Mouse (Mus musculus): Measurements from ENCODE around the gene D5Ertd579e.

D5Ertd579e gene

GRCm38 (mm10) chr5:36608939-36609499 lies 86.8 kb downstream of the D5Ertd579e start:
- DNase-seq (ENCODE audit: low spot score in 2 of 2), result no peak

DNA sequence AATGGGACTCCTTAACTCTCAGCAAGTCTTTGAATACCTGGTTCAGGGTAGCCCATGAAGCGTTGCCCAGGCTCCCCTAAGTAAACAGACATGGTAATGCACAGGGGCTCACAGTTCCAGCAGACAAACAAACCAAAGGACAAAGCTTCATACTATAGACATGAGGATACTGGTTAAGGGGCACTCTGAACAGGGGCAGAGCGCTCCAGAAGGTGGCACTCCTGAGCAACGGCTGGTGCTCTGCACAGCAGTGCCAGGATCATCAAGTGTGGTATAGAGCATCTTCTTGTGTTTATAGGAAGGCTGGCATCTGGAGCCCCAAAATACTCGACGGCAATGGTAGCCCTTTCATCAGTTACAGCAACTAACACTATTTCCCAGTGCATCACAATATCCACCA lies 92.8 kb downstream of the D5Ertd579e start:
- peak in 1 of 2 experiments; percentile 40 for DNase-seq (ENCODE audit: low spot score in 2 of 2)

- no peak for DNase-seq (ENCODE audit: low spot score in 2 of 2)
Observed at GRCm38 (mm10) chr5:36602028-36602427, 93.8 kb downstream of the D5Ertd579e start.

- DNase-seq (ENCODE audit: low spot score in 2 of 2), result no peak
Observed at GRCm38 (mm10) chr5:36601492-36601891, 94.3 kb downstream of the D5Ertd579e start.

GRCm38 (mm10) chr5:36598883-36599282 lies 96.9 kb downstream of the D5Ertd579e start:
- DNase-seq (ENCODE audit: low spot score in 2 of 2), result no peak

- no peak for DNase-seq (ENCODE audit: low spot score in 2 of 2)
Observed at GRCm38 (mm10) chr5:36597653-36598052, 98.2 kb downstream of the D5Ertd579e start.

- no peak for DNase-seq (ENCODE audit: low spot score in 2 of 2)
Observed at GRCm38 (mm10) chr5:36596225-36596624, 99.6 kb downstream of the D5Ertd579e start.

DNA sequence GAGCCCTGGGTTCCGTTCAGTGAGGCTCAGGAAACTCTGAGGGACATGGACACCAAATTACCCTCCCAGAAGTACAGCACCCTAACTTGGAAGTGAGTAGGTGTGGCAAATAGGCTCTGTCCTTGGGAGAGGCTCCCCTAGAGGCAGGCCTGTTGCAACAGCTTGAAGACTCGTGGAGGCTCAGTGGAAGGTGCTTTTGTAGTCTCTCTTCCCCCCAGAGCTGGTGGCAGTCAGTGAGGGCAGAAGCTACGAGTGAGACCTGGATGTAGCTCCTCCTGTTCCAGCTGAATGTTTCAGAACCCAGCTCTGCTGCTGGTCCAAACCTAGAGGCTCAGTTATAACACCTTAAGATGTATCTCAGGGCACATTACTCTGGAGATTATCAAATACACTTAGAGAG lies 100.7 kb downstream of the D5Ertd579e start:
- DNase-seq (ENCODE audit: low spot score in 2 of 2), result no peak

DNA sequence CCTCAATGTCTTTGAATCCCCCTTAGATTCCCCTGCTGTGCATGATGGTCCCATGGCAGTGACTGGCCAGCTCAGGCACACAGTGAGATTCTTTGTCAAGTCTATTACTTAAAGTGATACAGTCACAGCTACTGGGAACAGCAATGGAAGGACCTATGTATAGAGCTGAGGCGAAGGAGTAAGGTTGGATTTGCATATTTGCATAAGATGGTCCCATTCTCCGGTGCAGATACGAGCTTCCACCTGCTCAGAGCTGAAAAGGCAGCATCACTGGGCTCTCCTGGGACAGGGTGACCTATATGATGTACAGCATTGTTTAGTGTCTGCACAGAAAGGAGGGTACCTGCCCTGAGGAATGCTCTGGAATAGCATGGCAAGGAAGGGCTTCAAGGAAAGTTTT lies 101.5 kb downstream of the D5Ertd579e start:
- DNase-seq (ENCODE audit: low spot score in 2 of 2), result no peak

DNA sequence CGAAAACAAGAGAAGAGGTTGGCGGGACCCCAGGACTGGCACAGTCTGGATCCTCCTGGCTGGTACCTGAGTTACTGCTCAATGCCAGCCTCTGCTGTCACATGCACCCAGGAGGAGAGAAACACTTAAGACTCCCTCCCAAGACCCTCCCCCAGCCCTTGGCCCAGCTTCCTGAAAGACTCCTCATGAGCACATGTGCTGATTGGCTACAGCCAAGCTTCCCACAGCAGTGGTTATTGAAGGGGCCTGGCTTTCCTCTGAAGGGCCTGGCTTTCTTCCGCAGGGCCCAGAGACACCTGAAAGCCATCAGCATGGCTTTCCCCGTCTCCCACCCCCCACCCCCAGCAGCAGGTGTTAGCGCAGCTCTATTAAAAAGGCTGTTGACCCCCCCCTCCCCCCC lies 102.6 kb downstream of the D5Ertd579e start, which contains the start of gene Tbc1d14:
TSS of gene Tbc1d14 (minus strand) at position 101 of the 400 bp plus-strand sequence.
- no peak for DNase-seq (ENCODE audit: low spot score in 2 of 2)

- no peak for DNase-seq (ENCODE audit: low spot score in 2 of 2)
Observed at GRCm38 (mm10) chr5:36590499-36590920, 105.3 kb downstream of the D5Ertd579e start.

DNA sequence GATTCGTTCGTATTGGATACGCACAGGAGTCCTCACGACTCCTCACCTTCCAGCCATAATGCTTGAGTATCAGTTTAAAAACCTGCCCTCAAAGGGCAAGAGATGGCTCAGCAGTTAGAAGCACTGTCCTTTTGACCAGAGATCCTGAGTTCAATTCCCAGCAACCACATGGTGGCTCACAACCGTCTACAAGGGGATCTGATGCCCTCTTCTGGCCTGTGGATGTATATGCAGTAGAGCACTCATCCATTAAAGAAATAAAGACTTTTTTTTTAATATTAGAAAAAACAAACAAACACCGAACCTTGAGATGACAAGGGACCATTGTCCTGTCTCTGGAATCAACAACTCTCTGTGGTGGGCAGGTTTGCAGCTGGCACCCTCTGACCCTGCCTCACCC lies 111.5 kb downstream of the D5Ertd579e start:
- no peak for DNase-seq (ENCODE audit: low spot score in 2 of 2)

DNA sequence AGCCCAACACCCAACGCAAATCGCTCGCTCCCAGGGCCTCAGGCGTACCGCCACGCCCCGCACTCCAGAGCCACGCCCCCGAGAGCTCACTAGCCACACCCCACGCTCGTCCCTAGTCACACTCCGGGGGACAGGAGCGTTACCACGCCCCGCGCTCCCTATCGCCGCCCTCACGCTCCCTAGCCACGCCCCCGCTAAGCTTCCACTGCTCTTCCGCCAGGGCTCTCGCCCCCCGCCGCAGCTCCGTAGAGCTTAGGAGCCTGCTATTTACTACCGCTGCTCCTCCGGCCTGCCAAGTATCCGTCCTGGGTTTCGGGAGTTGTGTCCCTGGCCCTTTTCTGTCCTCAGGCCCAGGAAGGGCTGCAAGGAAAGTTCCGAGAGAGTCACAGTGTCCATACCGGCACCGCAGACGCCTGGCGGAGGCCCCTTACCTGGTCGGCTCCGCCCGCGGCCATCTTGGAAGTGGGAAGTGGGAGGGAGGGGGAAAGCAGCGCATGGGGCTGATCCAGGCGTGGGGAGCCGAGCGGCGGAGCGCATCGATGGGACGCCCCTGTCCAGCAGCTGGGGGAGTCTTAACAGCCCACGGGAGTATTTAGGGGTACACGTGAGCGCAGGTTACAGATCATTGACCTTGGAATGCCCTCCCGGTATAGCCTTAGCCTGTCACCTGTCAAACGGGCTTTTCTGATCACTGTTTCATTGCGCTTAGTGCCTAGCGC lies 113.7 kb downstream of the D5Ertd579e start:
- peak; percentile 98 for DNase-seq (ENCODE audit: low spot score in 2 of 2)

- no peak for DNase-seq (ENCODE audit: low spot score in 2 of 2)
Observed at GRCm38 (mm10) chr5:36581259-36581923, 114.4 kb downstream of the D5Ertd579e start.

DNA sequence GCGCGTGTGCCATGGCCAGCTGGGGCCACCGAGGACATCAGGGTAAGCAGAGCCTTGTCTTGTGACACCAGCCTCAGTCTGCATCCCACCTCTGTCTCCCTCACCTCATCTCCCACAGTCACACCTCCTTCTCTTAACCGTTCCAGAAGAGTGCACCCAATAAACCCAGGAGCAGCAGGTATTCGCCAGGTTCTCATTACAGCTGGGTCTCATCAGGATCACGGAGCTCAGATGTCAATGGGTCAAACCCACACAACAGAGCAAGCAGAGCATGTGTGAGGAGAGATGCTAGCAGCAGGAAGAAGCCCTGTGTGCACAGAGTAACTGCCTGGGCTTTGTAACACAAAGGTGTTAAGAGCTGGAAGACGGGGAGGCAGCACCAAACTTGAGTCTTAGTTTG lies 115.9 kb downstream of the D5Ertd579e start:
- no peak for DNase-seq (ENCODE audit: low spot score in 2 of 2)

- no peak for DNase-seq (ENCODE audit: low spot score in 2 of 2)
Observed at GRCm38 (mm10) chr5:36578982-36579381, 116.8 kb downstream of the D5Ertd579e start.

DNA sequence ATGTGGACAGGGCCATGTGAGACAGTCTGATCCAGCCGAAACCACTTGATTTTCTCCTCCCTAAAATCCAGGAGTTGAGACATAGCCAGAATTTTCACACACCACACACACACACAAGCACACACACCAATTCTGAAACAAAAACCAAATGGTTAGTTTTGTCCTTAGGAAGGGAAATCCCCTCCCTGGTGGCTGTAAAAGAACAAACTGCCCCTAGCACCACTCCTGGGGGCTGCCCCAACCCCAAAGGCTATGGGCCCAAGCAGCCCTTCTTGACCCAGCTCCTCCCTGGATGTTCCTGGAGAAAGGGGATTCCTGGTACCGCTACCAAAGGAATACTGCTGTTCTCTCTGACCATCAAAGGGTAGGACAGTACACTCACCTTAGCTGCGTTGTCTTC lies 119.4 kb downstream of the D5Ertd579e start:
- no peak for DNase-seq (ENCODE audit: low spot score in 2 of 2)

DNA sequence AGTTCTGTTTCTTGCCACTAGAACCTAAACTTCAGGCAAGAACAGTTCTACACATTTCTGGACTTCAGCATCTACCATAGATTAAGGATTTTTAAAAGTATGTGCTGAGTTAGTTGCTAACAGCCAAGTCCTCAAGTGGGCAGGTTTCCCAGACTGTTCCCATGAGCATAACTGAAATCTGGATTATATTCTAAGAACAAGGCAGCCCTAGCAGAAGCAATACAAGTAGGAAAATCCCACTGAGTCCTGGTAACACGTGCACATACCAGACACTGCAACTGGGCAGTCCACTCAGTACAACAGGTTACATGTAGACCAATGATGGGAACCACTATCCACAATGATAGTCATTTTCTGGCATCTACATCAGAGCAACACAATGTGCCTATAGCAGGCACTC lies 120.1 kb downstream of the D5Ertd579e start:
- no peak for DNase-seq (ENCODE audit: low spot score in 2 of 2)

DNA sequence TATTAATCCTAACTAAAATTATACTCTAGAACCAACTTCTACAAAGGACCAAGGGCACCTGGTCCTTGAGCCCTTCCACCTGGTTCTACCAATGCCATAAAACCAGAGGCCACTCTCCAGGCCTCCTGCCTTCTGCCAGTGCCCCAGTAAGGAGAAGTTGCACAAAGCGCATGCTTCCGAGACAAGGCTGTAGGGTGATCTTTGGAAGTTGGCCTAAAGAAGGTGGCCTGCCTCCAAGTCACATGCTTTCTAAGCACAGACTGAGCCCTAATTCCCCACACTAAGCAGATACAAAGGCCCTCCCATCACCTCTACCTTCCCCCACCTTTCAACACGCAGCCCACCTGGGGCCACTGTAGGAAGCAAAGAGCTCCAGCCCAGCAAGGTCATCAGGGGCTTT lies 120.6 kb downstream of the D5Ertd579e start:
- DNase-seq (ENCODE audit: low spot score in 2 of 2), result no peak

GRCm38 (mm10) chr5:36574147-36574870 lies 121.5 kb downstream of the D5Ertd579e start:
- DNase-seq (ENCODE audit: low spot score in 2 of 2), result no peak

GRCm38 (mm10) chr5:36573354-36573753 lies 122.5 kb downstream of the D5Ertd579e start:
- DNase-seq (ENCODE audit: low spot score in 2 of 2), result no peak

- DNase-seq (ENCODE audit: low spot score in 2 of 2), result no peak
Observed at GRCm38 (mm10) chr5:36571371-36571770, 124.5 kb downstream of the D5Ertd579e start.
